Mouse (Mus musculus) embryo, embryonic 9.5 days (tissue): Measurements from ENCODE around the gene Gigyf1.

Experiments
- DNase-seq: peaks from one replicate; pipeline ENCODE4 v3.0.0-alpha.2; 2017; ENCODE audit errors: extremely low spot score

The Gigyf1 gene

GRCm38 (mm10) chr5:137513951-137514721 lies 4.2 kb upstream of the Gigyf1 start:
- no peak for DNase-seq

- no peak for DNase-seq
Observed at GRCm38 (mm10) chr5:137514811-137515210, 3.5 kb upstream of the Gigyf1 start.

- no peak for DNase-seq
Observed at GRCm38 (mm10) chr5:137519691-137520550, 1.6 kb downstream of the Gigyf1 start.

GRCm38 (mm10) chr5:137521861-137522260 lies 3.5 kb downstream of the Gigyf1 start:
- no peak for DNase-seq

- no peak for DNase-seq
Observed at GRCm38 (mm10) chr5:137522711-137523110, 4.4 kb downstream of the Gigyf1 start.

- no peak for DNase-seq
Observed at GRCm38 (mm10) chr5:137523396-137524250, 5.3 kb downstream of the Gigyf1 start.

- no peak for DNase-seq
Observed at GRCm38 (mm10) chr5:137524251-137524515, 5.8 kb downstream of the Gigyf1 start.

GRCm38 (mm10) chr5:137524671-137525070 lies 6.3 kb downstream of the Gigyf1 start:
- DNase-seq = no peak

- DNase-seq = no peak
Observed at GRCm38 (mm10) chr5:137525511-137525910, 7.2 kb downstream of the Gigyf1 start.

GRCm38 (mm10) chr5:137526192-137526936 lies 8.0 kb downstream of the Gigyf1 start:
- no peak for DNase-seq

- no peak for DNase-seq
Observed at GRCm38 (mm10) chr5:137527413-137527812, 9.1 kb downstream of the Gigyf1 start.

- no peak for DNase-seq
Observed at GRCm38 (mm10) chr5:137528247-137528968, 10.1 kb downstream of the Gigyf1 start.

- DNase-seq = no peak
Observed at GRCm38 (mm10) chr5:137529221-137529995, 11.1 kb downstream of the Gigyf1 start.

- DNase-seq = no peak
Observed at GRCm38 (mm10) chr5:137530075-137530474, 11.7 kb downstream of the Gigyf1 start.

- peak; percentile 84 for DNase-seq
Observed at GRCm38 (mm10) chr5:137530588-137531413, 12.5 kb downstream of the Gigyf1 start.

- no peak for DNase-seq
Observed at GRCm38 (mm10) chr5:137531414-137532130, 13.2 kb downstream of the Gigyf1 start.

- peak; percentile 48 for DNase-seq
Observed at GRCm38 (mm10) chr5:137532131-137532807, 13.9 kb downstream of the Gigyf1 start.

GRCm38 (mm10) chr5:137532808-137533116 lies 14.4 kb downstream of the Gigyf1 start:
- DNase-seq = no peak
